Mouse (Mus musculus) skeletal muscle tissue, adult 2 months (tissue): ENCODE data around the gene Ccdc47.

Experiments
- DNase-seq: peaks from one replicate; pipeline ENCODE4 v3.0.0-alpha.2; 2012; ENCODE audit warnings: low read depth, low spot score

The Ccdc47 gene

GRCm38 (mm10) chr11:106198277-106198676, 17.9 kb downstream of the Ccdc47 start:
- no peak for DNase-seq

DNA sequence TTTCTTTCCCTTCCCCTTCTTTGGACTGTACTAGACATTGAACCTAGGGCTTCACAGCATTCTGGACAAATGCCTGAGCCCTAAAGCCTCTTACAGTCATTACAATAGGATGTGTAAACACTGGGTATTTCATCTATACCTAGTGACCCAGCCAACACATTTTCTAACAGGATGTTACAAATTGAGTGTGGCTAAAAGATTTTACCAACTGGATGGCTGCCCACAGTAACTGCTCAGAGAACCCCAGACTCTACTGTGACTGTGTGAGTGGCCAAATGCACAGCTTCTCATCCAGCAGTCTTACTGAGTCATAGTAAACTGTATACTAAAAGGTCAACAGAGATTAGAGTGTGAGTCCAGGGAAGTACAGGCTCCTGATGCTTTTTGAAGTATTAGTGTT, 20.8 kb downstream of the Ccdc47 start:
- DNase-seq: no peak

- DNase-seq: no peak
These were observed 21.3 kb downstream of the Ccdc47 start for GRCm38 (mm10) chr11:106194891-106195290.

- DNase-seq: no peak
These were observed 22.0 kb downstream of the Ccdc47 start for GRCm38 (mm10) chr11:106194155-106194541.

DNA sequence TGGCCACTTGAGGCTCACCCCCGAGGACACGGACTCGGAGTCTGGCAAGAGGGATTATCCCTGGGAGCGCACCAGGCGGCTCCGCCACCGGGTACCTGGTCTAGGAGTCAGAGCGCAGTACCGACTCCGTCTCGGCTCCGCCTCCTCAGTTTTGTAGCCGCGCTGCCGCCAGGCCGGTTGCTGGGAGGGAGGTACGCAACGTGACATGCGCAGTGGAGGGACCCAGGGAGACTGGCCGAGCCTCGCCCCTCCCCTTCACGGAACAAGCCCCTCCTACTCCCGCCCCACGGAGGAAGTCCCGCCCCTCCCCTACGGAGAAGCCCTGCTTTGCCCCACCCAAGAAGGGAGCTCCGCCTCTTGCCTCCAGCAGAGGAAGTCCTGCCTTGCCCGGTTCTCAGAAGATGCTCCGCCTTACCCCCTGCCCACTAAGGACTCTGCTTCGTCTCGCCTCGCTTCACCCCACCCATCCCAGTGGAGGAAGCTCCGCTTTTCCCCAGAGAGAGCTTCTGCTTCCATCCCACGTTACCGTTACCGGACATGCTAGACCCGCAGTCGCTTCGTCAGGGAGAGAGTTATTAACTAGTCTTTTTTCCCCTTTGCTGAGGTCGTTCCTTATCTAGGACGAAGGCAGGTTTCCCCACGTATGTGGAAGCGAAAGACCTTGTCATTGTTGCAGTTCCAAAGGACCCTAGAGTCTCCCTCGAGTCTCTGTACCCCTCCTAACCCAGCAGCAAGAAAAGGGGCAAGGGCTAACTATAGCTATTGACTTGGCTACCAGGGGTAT, 22.6 kb downstream of the Ccdc47 start:
- DNase-seq: peak; percentile 98

GRCm38 (mm10) chr11:106192657-106193370, 23.3 kb downstream of the Ccdc47 start:
- DNase-seq: no peak

GRCm38 (mm10) chr11:106192241-106192640, 23.9 kb downstream of the Ccdc47 start:
- no peak for DNase-seq

DNA sequence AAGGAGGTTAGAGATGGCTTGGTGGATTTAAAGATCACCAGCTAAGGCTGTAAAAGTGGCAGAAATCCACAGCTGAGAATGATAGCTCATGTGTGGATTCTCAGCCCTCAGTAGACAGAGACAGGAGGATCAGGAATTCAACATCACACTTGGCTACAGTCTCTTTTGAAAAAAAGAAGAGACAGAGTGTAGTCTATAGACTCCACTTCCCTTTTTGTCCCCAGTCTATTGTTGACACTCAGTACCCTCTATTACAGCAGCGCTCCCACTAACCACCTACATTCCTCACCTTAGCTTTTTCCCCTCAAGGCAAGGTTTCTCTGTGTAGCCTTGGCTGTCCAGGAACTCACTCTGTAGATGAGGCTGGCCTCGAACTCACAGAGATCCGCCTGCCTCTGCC, 24.4 kb downstream of the Ccdc47 start:
- no peak for DNase-seq

DNA sequence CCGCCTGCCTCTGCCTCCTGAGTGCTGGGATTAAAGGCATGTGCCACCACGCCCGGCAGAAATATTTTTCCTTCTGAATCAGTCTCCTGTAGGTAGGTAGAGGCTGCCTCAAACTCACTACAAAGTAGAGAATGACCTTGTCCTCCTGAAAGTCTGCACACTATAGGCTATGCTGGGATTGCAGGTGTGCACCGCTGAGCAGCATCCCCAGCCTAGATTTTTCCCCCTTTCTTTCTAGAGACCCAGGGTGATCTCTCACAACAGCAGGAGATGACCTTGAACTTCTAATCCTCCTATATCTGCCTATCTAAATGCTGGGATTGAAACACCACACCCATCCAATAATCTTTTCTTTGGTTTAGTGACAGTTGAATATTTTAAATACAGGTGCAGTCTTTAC, 28.8 kb downstream of the Ccdc47 start:
- DNase-seq: no peak

DNA sequence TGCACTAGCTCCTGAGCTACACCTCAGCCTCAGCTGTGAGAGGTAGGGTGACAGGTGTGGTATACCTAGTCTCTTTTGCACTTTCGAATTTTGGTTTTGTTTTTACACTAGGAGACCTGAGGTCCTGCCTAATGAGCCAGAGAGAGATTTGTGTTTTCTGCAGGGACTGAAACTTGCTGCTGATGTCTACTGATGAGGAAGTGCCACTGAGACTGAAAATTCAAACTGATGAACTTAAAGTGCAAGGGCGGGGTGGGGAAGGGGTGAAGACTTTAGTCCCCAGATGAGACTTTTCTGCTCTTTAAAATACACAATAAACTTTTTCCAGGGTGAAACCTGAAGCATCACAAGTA, 35.7 kb downstream of the Ccdc47 start:
- no peak for DNase-seq

DNA sequence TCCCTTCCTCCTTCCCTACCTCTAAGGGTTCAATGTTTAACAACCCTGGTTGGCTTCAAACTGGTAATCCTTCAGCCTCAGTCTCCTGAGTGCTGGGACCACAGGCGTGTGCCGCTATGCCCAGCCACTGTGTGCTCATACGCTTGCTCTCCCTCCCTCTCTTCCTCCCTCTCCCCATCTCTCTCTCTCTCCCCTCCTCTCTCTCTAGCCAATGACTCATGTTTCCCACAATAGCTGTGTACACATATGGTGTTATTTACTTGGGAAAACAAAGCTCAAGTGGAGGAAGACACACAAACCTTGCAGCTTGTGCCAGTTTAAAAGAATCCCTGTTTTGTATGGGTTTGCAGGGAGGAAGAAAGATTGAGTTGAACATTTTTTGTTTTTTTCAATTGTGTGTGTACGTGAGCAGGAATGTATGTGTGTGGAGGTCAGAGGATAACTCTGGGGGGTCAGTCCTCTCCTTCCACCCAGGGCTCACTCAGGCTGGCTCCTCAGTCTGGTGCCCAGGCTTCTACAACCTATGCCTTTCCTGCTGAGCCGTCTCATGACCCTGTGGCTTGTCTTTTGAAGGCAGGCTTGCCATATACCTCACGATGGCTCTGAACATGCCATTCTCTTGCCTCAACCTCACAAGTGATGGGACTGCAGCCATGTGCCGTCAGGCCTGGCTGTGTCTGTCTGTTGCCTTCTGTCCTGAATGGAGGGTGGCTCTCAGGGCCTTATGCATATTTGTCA, 36.3 kb downstream of the Ccdc47 start:
- no peak for DNase-seq

GRCm38 (mm10) chr11:106178036-106178782, 37.9 kb downstream of the Ccdc47 start:
- no peak for DNase-seq

GRCm38 (mm10) chr11:106176372-106176771, 39.8 kb downstream of the Ccdc47 start:
- DNase-seq: no peak

- DNase-seq: peak; percentile 78
These were observed 41.1 kb downstream of the Ccdc47 start for GRCm38 (mm10) chr11:106175081-106175480.

DNA sequence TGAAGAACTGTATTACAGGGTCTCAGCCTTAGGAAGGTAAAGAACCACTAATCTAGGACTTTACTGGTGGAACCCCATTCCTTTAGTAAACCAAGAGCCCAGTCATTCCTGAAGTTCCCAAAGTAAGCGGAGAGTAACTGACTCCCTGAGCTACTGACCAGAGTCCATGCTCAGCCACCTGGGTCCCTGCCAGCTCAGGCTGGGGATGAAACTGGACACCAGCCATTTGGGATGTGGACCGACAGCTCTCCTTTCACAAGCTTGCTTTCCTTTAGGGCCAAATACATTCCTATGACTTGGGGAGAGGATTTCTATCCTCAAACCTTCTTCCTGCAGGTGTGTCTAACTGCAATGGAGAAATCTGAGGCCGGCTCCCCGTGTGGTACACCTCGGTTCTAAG, 41.8 kb downstream of the Ccdc47 start:
- peak; percentile 59 for DNase-seq

DNA sequence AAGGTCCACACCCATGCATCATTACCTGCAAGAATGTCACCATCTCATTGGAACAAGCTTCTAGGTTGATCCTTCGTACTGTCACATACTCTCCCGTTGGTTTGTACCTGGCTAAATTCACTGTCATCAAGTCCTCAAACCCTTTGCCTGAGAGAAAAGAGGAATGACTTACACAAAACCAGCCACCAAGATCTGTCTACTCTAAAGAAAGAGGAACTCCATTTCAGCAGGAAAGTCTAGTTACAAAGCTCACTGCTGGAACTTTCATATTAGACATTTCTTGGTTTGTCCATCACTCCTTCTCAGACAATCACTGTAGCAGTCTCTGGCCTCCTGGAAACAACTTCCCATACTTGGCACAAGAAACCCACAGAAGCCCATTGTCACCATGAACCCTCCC, 42.9 kb downstream of the Ccdc47 start:
- DNase-seq: no peak

GRCm38 (mm10) chr11:106170807-106171206, 45.3 kb downstream of the Ccdc47 start:
- no peak for DNase-seq

DNA sequence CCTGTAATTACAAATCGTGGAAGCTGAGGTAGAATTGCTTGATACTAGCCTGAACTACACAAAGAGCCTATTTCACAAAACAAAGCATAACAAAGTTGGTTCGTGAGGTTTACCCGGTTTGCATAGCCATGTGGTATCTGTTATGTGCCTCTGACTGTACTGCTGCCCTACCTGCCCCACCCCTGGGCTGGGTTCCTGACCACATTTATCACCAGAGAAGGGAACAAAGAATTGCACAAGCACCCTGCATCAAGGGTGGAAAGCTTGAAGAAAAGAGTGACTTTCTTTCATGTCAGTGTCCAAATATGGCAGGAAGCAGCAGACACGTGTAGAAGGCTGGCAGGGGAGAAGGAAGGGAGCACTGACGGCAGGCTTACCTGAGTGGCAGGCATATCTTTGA, 48.7 kb downstream of the Ccdc47 start:
- DNase-seq: no peak

- DNase-seq: no peak
These were observed 51.5 kb downstream of the Ccdc47 start for GRCm38 (mm10) chr11:106164601-106165180.

DNA sequence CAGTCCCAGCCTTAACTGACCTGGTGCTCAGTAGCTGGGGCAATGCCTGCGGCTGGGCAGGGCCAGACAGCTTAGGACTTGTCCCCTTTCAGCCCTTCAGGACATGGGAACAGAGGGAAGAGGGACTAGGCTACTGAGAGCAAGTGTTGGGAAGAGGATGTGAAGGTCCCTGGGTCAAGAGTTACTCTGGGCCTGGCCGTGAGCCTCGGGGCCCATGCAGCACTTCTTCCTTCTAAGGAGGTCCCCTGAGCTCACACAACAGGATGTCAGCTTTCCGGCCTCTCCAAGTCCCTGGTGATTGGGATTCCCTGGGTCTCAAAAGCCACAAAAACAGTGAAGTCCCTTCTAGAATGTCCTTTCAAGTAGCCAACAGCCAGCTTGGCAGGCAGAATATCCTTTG, 52.6 kb downstream of the Ccdc47 start:
- no peak for DNase-seq

GRCm38 (mm10) chr11:106162237-106162636, 53.9 kb downstream of the Ccdc47 start:
- peak; percentile 70 for DNase-seq
